Mouse (Mus musculus) cortical plate, adult 2 months (tissue): ENCODE results near the gene Rps28.

Experiments used
- CTCF ChIP-seq: fragments of 200-500 bp; IDR thresholded peaks from 2 replicates; pipeline ENCODE4 v1.5.1; 2011; ENCODE audit warnings: mild to moderate bottlenecking, control low read depth, low read length; ENCODE audit not compliant: insufficient read depth; ENCODE audit errors: extremely low read depth
- POLR2A ChIP-seq: fragments of 200-500 bp; IDR thresholded peaks from 2 replicates; pipeline ENCODE4 v1.6.1; 2011; ENCODE audit warnings: mild to moderate bottlenecking, low read length, control low read depth; ENCODE audit not compliant: insufficient read depth; ENCODE audit errors: extremely low read depth

DNA sequence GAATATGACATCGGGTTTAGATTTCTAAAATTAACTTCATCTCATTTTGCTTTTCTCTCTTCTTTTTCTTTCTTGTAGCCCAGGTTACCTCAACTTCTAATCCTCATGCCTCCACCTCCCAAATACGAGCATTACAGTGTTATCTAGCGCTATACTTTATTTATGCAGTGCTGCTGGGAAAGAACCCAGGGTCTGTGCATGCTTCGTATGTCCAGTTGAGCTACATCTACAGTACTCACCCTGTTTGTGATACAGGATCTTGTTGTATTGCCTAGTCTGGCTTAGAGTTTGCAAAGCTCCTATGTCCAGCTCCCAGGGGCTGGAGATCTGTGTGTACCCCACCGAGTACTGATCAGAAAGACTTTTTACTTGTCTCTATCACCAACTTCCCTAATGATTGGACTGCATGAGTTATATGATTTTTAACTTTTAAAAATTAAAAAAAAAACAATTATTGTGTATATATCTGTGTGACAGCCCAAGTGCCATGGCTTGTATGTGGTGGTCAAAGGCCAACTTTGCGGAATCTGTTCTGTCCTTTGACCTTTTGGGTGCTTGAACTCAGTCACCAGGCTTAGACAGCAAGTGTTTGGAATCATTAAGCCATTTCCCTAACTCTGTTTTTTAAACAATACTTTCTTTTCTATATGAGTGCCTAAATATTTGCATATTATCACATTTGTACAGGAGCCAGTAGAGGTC, 50.3 kb downstream of the Rps28 start:
- TF ChIP-seq CTCF (no peak), POLR2A (no peak)
